Mouse (Mus musculus) lung, embryonic 16.5 days (tissue): Measurements from ENCODE around the gene Pfkp. TPM values are rescaled to one million over a fixed set of nuclear protein-coding genes. Genes with fewer than 3 reads are reported as not detected.

Experiments
- ATAC-seq: fragments of 200-750 bp; cut with Nextera tagmentation; 2 replicates; pipeline ENCODE4 v1.8.0; 2017; ENCODE audit warnings: low read depth, mild to moderate bottlenecking, moderate library complexity
- H3K27ac ChIP-seq: fragments of 300-500 bp; sonication (generic); 2 replicates; pipeline ENCODE4 v1.5.1; 2014; ENCODE audit warnings: mild to moderate bottlenecking, control low read depth, low read length
- H3K27me3 ChIP-seq: fragments of 300-500 bp; sonication (generic); 2 replicates; pipeline ENCODE4 v1.6.1; 2014; ENCODE audit warnings: low read depth, low read length, mixed read lengths; ENCODE audit not compliant: control insufficient read depth, insufficient read depth
- H3K36me3 ChIP-seq: fragments of 300-500 bp; sonication (generic); 2 replicates; pipeline ENCODE4 v1.6.1; 2014; ENCODE audit warnings: low read length; ENCODE audit not compliant: control insufficient read depth, insufficient read depth
- H3K4me1 ChIP-seq: fragments of 300-500 bp; sonication (generic); replicated peaks from 2 replicates; pipeline ENCODE4 v1.6.1; 2014; ENCODE audit warnings: low read length, mixed read lengths; ENCODE audit not compliant: control insufficient read depth, insufficient read depth
- H3K4me2 ChIP-seq: fragments of 300-500 bp; sonication (generic); 2 replicates; pipeline ENCODE4 v1.6.1; 2014; ENCODE audit warnings: low read depth, low read length, control low read depth
- H3K4me3 ChIP-seq: fragments of 300-500 bp; sonication (generic); 2 replicates; pipeline ENCODE4 v1.5.1; 2014; ENCODE audit warnings: mild to moderate bottlenecking, low read length, control low read depth
- H3K9ac ChIP-seq: fragments of 300-500 bp; sonication (generic); 2 replicates; pipeline ENCODE4 v1.6.1; 2014; ENCODE audit warnings: low read length, control low read depth
- H3K9me3 ChIP-seq: fragments of 300-500 bp; sonication (generic); 2 replicates; pipeline ENCODE4 v1.6.1; 2016; ENCODE audit warnings: low read length; ENCODE audit not compliant: control insufficient read depth
- WGBS: fragments of 180-500 bp; shearing (Covaris S2); extraction: QIAGEN DNeasy Blood & Tissue Kit; methylation state at CpG from one replicate; pipeline ENCODE4 v1.1.7; 2014; 5-methylcytosine and 5-hydroxymethylcytosine counted together
- polyA plus RNA-seq: library from polyadenylated mRNA; unstranded; fragments of >200 nt; fragmentation: Nextera tagmentation; extraction: Ambion mirVana; gene quantifications from 2 replicates; pipeline ENCODE4 v1.2.1, GENCODE M21; 2015

The Pfkp gene
- 29.5 and 34.6 TPM in 2 replicates for polyA plus RNA-seq

DNA sequence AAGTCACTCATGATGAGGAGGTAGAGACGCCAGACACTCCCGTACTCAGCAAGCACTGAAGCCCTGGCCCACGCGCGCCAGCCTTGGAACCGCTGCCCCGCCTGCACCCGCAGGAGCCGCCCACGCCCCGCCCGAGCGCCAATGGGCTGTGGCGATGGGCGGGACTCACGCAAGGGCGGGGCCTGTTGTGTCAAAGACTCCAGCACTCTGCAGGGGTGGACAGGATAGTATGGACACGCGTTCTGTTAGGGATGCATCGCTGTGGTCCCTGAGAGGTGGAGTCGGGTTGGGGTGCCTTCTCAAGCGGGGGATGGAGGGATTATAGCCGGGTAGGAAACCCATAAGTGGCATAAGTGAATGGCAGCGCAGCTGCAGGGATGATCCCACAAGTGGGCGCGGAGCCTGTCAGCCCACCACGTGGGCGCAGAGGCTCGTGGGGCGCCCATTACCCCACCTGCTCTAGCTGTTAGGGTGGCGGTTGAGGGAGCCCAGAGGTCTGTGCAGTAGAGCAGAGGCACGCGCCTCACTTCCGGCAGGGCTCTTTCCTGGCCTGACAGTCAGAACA is at the start of gene Pfkp:
Gene Pfkp, minus strand, starts transcription at position 109 of the 565 bp plus-strand sequence.
- Histone ChIP-seq H3K4me1 (peaks cover 11% of the 10 kb centered on the region), H3K27ac (no peak within 1 kb of the TSS), H3K4me3 (peak within 1 kb of the TSS; percentile 65), H3K27me3 (no peaks in the 10 kb centered on the region; the same call in 1 of the 2 replicates), H3K36me3 (no peaks in the 10 kb centered on the region), H3K9me3 (no peaks in the 10 kb centered on the region), H3K4me2 (peak within 1 kb of the TSS; percentile 100), H3K9ac (peak within 1 kb of the TSS; percentile 70)
- 2% methylated on average over 34 of the region's 34 CpGs for WGBS
- peak; percentile 97 for ATAC-seq

DNA sequence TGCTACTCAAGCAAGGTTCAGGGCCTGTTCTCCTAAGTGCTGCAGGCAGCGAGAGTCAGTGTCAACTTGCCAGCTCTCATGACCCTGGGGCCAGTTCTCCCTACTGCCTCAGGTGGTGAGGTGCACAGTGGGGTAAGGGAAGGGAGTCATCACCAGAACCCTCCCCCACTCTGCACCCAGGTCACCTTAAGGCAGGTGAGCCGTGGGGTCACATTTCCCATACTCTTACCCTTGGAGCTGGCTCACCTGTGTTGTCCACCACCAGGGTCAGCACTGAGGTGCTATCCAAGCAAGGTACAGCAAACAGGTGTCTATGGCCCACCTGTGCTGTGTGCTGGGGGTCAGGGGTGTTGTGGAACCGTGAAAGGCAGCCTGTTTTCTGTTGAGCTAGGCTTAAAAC is 42.0 kb upstream of the Pfkp start:
- H3K4me3 ChIP-seq, result no peak overlapping the region
- H3K9ac ChIP-seq, result no peak overlapping the region
- H3K4me1 ChIP-seq, result no peaks in the 10 kb centered on the region
- no peak overlapping the region for H3K4me2 ChIP-seq
- no peaks in the 10 kb centered on the region for H3K9me3 ChIP-seq
- H3K27ac ChIP-seq, result no peak overlapping the region
- H3K27me3 ChIP-seq, result no peaks in the 10 kb centered on the region
- ATAC-seq, result peak; percentile 31; the same call in 1 of the 2 replicates
- H3K36me3 ChIP-seq, result no peaks in the 10 kb centered on the region
- WGBS, result 72% methylated on average over 3 of the region's 3 CpGs

DNA sequence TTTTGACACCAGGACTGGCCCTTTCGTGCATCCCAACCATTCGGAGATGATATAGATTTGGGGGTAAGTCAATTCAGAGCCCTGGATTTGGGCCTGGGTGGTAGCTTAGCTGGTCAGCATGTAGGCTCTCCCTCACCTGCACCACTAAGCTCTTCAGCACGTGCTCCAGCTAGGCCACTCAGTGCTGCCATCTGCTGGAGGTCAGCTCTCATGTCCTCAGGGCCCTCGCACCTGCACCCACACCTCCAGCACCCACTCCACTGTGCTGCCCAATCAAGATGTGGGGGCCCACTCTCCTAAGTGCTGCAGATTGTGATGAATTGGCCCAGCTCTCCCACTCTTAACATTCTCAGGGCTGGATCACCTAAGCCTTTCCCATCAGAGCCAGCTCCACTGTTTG is 41.4 kb upstream of the Pfkp start:
- Histone ChIP-seq H3K27ac (no peak overlapping the region), H3K4me1 (no peaks in the 10 kb centered on the region), H3K4me3 (no peak overlapping the region), H3K4me2 (no peak overlapping the region), H3K27me3 (no peaks in the 10 kb centered on the region), H3K36me3 (no peaks in the 10 kb centered on the region), H3K9me3 (no peaks in the 10 kb centered on the region), H3K9ac (no peak overlapping the region)
- ATAC-seq, result peak; percentile 47; the same call in 1 of the 2 replicates
- WGBS, result 62% methylated on average over 4 of the region's 4 CpGs

DNA sequence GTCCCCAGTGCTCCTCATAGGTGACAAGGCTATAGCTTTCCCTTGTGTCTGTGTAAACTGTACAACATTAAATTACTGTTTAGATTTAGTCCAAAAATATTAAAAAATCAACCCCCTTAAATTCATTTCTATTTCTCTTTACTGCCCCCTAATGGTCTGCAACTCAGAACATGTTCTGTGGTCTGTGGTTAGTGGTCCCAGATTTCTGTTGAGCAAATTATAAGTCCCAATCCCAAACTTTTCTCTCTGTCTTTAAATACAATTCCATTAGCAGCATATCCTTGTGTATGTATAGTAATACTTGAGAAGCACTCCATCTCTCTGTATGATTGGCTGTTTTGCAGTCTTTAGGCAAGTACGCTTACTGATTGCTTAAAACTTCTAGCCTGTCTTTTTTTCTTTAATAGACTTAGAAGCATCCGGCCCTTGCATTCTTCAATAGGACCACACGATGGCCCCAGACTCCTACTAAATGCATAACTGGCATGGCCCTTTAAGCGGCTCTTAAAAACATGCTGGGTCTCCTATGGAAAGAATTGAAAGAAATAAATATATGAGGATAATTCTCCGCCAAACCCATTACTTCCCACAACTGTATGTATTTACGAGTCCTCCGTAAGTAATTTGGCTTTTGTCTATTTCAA is 40.3 kb upstream of the Pfkp start:
- Histone ChIP-seq H3K36me3 (no peaks in the 10 kb centered on the region), H3K9ac (no peak overlapping the region), H3K4me3 (no peak overlapping the region), H3K27me3 (no peaks in the 10 kb centered on the region), H3K27ac (no peak overlapping the region), H3K4me1 (no peaks in the 10 kb centered on the region), H3K4me2 (no peak overlapping the region), H3K9me3 (no peaks in the 10 kb centered on the region)
- WGBS, result 36% methylated on average over 7 of the region's 7 CpGs
- peak; percentile 65; the same call in 1 of the 2 replicates for ATAC-seq

DNA sequence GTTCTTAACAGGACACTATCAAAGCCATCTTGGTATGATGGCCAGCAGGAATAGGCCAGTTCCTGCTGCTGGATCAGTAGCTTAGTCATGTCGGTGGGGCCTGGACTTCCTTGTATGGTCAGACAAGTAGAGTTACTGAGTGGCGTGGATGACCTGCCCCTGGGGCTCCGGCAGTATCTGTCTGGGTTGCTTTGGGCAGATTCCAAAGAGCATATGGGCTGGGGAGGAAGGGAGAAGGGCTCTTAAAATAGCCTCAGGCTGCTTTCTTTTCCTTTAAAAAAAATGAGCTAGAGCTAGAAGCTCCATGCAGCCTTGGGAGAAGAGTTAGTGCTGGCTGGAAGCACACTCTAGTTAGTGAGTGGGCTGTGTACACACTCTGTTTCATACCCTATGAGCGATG is 18.3 kb upstream of the Pfkp start:
- no peaks in the 10 kb centered on the region for H3K9me3 ChIP-seq
- H3K9ac ChIP-seq, result no peak overlapping the region
- no peak overlapping the region for H3K4me2 ChIP-seq
- peaks cover 2% of the 10 kb centered on the region; the same call in 1 of the 2 replicates for H3K4me1 ChIP-seq
- 0 out of 2 replicates have a peak, but pooled peaks have one; percentile 38 for ATAC-seq
- H3K27me3 ChIP-seq, result no peaks in the 10 kb centered on the region
- no peak overlapping the region for H3K4me3 ChIP-seq
- no peak overlapping the region for H3K27ac ChIP-seq
- WGBS, result 56% methylated on average over 4 of the region's 4 CpGs
- no peaks in the 10 kb centered on the region for H3K36me3 ChIP-seq

DNA sequence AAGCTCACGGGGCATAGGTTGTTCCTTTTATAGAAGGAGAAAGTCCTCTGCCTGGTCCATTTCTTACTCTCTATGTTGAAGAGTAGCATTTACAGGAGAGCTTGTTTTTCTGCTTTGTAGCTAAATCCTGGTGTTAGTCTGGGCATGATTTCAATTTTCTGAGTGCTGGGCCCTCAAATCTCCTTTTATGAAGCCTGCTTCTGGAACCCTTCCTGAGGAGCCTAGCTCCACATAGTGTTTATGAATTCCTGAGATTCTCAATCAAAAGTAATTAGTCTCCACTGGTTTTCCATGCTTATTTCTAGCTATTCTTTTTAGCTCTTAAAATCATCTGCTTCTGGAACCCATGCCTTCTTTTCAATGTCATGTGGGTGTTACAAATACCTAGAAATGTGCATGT is 16.9 kb upstream of the Pfkp start:
- Histone ChIP-seq H3K4me1 (peaks cover 2% of the 10 kb centered on the region; the same call in 1 of the 2 replicates), H3K27me3 (no peaks in the 10 kb centered on the region), H3K4me2 (no peak overlapping the region), H3K9me3 (no peaks in the 10 kb centered on the region), H3K27ac (peak overlapping the region; percentile 20; the same call in 1 of the 2 replicates), H3K4me3 (no peak overlapping the region), H3K9ac (no peak overlapping the region), H3K36me3 (no peaks in the 10 kb centered on the region)
- peak; percentile 64; the same call in 1 of the 2 replicates for ATAC-seq
- 25% methylated on average over 1 of the region's 1 CpGs for WGBS

DNA sequence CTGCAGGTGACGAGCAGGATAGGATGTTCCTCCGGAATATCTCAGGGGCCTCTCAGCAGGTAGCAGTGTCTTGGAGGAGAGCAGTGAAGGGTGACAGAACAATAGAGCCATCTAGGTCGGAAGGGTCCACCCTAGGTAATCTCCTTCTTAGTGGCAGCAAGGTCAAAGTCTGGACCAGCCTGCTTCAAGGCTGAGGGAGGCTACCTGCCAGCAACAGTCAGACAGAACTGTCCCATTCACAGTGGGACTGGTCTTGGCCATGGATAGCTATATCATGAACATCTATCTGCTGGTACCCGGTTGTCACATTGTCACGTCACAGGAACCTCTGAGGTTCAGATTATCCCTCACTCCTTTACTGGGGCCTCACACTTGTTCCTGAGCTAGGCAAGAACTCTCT is 15.6 kb upstream of the Pfkp start:
- H3K4me3 ChIP-seq, result no peak overlapping the region
- H3K4me1 ChIP-seq, result peaks cover 2% of the 10 kb centered on the region; the same call in 1 of the 2 replicates
- no peaks in the 10 kb centered on the region for H3K27me3 ChIP-seq
- no peak overlapping the region for H3K9ac ChIP-seq
- H3K27ac ChIP-seq, result no peak overlapping the region
- no peaks in the 10 kb centered on the region for H3K36me3 ChIP-seq
- WGBS, result 68% methylated on average over 5 of the region's 5 CpGs
- no peak overlapping the region for H3K4me2 ChIP-seq
- no peaks in the 10 kb centered on the region for H3K9me3 ChIP-seq
- no peak for ATAC-seq

DNA sequence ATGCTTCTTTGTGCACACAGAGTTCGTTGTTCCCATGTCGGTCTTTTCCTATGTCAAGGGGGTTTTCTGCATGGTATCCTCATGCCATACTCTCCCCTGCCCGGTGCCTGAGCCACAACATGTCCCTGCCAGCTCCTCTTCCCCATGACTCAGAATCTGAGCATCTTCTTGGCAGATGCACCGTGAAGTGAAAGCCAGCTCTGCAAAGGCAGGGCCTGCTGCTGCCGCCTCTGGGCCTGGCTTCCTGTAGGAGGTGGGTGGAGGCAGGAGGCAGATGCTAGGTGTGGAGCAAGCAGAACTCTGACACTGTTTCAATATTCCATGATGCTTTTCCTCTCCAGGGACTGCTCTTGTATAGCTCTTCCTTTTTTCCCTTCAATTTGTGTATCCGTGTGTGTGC is 10.7 kb upstream of the Pfkp start:
- WGBS, result 68% methylated on average over 6 of the region's 6 CpGs
- Histone ChIP-seq H3K36me3 (no peaks in the 10 kb centered on the region), H3K4me1 (no peaks in the 10 kb centered on the region), H3K27me3 (no peaks in the 10 kb centered on the region), H3K27ac (no peak overlapping the region), H3K9me3 (no peaks in the 10 kb centered on the region), H3K4me3 (no peak overlapping the region), H3K4me2 (no peak overlapping the region), H3K9ac (no peak overlapping the region)
- no peak for ATAC-seq

DNA sequence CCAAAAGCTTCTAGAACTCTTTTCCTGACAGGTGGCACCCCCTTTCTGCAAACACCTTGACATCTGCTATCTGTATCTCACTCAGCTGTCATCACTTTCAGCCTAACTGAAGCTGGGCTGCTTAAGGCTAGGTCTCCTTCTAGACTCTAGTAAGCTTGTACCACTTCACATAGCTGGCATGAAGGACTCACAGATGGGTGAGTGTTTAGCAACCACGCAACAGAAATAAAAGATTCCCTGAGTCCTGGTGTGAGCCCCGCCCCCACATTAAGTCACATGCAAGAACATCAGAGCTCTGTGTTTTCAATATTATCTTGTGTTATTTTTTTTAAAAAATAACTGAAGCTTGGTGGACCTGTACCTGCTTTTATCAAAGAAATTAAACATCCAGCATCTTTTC is 8.7 kb upstream of the Pfkp start:
- no peak overlapping the region for H3K4me2 ChIP-seq
- no peak for ATAC-seq
- no peak overlapping the region for H3K4me3 ChIP-seq
- no peaks in the 10 kb centered on the region for H3K4me1 ChIP-seq
- no peak overlapping the region for H3K27ac ChIP-seq
- no peaks in the 10 kb centered on the region for H3K27me3 ChIP-seq
- H3K9ac ChIP-seq, result no peak overlapping the region
- H3K9me3 ChIP-seq, result no peaks in the 10 kb centered on the region
- 68% methylated on average over 2 of the region's 2 CpGs for WGBS
- H3K36me3 ChIP-seq, result no peaks in the 10 kb centered on the region
